Mouse (Mus musculus) brain, embryonic 14.5 days (tissue): Measurements from ENCODE around the gene Atrnl1.

Source experiments
- CTCF ChIP-seq: fragments of 200-500 bp; IDR thresholded peaks from 2 replicates; pipeline ENCODE4 v1.5.1; 2012; ENCODE audit warnings: inconsistent platforms, mild to moderate bottlenecking, moderate library complexity, borderline replicate concordance; ENCODE audit not compliant: insufficient read depth, insufficient read length; ENCODE audit errors: extremely low read depth
- POLR2A ChIP-seq: fragments of 200-500 bp; IDR thresholded peaks from 2 replicates; pipeline ENCODE4 v1.6.1; 2012; ENCODE audit warnings: mild to moderate bottlenecking, inconsistent platforms, borderline replicate concordance; ENCODE audit not compliant: poor library complexity, insufficient read depth, insufficient read length, severe bottlenecking; ENCODE audit errors: extremely low read depth

DNA sequence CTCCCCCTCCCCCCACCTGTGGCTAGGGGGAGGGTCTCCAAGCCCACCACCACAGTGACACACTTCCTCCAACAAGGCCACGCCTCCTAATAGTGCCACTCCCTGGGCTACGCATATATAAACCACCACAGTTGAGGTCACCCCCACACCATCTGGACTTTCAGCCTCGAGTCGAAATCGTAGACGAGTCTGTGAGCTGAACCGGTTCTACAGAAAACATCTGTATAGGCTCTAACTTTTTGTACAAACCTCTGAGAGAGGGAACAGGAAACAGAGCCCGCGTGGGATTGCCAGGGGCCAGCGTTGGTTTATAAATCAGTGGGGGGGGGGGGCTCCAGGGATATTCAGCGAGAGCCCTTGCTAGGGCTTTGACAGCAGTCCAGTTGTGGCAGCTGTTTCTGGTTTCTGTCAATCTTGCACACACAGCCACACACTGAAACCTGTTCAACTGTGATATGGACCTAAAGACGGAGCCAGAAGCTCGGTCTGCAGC is 508.9 kb downstream of the Atrnl1 start:
- no peak for TF ChIP-seq POLR2A
- TF ChIP-seq CTCF: no peak
